Mouse (Mus musculus) erythroblast, adult 5-6 weeks (primary cell): ENCODE results near the gene Gm1123. TPM values are rescaled to one million over a fixed set of nuclear protein-coding genes. Genes with fewer than 3 reads are reported as not detected.

Source experiments
- ATAC-seq: replicated peaks from 2 replicates; pipeline ENCODE4 v1.8.0; 2016; ENCODE audit warnings: moderate number of reproducible peaks, mild to moderate bottlenecking, moderate TSS enrichment, inconsistent platforms; ENCODE audit not compliant: poor library complexity, low FRiP score, severe bottlenecking
- total RNA-seq, 2 experiments: library from RNA; stranded (forward) in 1 of 2; stranded (reverse) in 1 of 2; fragments of 150-400 nt in 1 of 2; fragments of 200-764, 138-1000 nt in 1 of 2; gene quantifications; 2 replicates each; pipeline versions ENCODE4 v1.2.3 to v1.2.4; 2015 to 2017; ENCODE audit warnings: low replicate concordance in 2 of 2

Gene Gm1123
- total RNA-seq, 2 experiments from 2014 or later: not detected

DNA sequence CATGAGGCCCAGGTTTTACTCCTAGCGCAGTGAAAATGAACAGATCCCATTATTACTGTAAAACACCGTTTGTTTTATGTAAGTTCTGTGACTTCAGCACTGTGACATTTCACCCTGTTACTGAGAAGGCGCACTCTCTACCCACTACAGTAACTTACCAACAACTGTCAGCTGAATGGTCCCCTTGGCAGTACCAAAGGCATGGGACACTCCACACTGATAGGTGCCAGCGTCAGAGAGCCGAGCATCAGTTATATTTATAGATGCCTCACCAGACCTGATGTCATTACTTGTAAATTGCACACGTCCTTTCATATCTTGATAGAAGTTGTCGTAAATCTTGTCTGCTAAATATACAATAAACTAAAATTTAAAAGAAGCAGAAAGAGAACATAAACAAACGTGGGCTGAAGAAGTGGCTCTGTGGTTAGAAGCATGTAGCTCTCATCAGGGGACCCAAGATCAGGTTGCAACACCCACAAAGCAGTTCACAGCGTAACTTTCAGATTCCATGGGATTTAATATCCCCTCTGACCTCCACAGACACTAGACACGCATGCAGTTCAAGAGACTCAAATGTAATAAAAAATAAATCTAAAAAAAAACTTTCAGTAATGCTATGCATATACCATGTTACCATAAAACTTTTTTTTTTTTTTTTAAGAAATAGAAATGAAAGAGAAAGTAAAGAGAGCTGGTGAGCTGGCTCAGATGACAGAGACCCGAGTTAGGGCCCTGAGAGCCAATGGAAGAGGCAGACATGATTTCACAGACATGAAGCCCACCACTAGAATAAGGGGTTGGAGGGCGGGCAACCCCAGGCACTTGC is 26.2 kb downstream of the Gm1123 start:
- no peak for ATAC-seq

GRCm38 (mm10) chr9:99001326-99001725 is 34.2 kb downstream of the Gm1123 start:
- no peak for ATAC-seq

DNA sequence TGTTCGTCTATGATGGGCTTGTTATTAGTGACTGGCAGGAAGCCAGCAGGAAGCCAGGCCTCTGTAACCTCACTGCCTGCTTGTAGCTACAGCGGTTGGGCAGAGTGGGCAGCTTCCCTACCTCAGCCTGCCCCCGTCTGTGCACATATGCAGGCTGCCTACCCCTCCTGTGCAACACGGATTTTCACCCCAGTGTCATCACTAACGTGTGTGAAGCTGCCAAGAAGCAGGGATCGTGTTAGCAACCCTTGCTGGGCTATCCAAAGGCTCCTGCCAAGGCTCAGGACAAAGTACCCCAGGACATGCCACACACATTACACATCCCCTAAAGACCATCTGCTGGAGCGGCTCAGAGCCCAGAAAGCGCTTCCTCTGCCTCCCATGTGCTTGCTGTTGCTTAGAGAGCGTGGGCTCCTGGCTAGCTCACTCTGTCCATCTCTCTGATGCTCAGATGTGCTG is 35.6 kb downstream of the Gm1123 start:
- no peak for ATAC-seq

GRCm38 (mm10) chr9:98994103-98994502 is 41.4 kb downstream of the Gm1123 start:
- no peak for ATAC-seq

- ATAC-seq: no peak
Observed at GRCm38 (mm10) chr9:98987131-98987530, 48.4 kb downstream of the Gm1123 start.

- no peak for ATAC-seq
Observed at GRCm38 (mm10) chr9:98986476-98987096, 48.9 kb downstream of the Gm1123 start.

DNA sequence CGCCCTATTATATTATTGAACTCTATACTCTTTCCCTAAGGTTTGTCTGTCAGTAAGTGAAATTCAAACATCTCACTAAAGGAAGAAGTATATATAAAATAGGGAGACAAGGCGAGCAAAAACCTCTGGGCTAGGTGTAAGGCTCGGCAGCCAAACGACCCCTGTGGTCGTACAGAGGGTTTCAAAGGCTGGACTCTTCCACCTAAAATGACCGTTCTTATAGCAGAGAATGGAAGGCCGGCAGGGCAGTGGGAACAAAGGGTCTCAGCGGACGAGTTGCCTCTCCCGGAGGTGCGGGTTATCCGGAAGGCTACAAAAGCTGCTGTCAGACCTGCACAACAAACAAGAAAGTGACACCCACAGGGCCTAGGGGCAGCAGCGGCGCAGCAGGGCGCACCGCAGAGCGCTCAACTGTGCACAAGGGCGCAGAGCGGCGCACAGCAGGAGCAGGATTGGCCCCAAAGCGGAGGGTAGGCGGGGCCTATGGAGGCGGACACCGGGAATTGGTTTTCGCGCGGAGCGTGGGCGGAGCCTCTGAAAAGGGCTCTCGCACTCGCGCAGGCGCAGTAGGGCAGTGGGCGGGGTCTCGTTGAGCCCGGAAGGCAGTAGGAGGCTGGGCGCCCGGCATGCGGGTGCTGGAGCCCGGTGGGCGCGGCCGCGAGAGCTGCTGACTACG is 49.6 kb downstream of the Gm1123 start, which contains the start of gene Faim:
Gene Faim (plus strand): TSS at position 574 of the 676 bp plus-strand sequence.
- ATAC-seq: peak; percentile 97

DNA sequence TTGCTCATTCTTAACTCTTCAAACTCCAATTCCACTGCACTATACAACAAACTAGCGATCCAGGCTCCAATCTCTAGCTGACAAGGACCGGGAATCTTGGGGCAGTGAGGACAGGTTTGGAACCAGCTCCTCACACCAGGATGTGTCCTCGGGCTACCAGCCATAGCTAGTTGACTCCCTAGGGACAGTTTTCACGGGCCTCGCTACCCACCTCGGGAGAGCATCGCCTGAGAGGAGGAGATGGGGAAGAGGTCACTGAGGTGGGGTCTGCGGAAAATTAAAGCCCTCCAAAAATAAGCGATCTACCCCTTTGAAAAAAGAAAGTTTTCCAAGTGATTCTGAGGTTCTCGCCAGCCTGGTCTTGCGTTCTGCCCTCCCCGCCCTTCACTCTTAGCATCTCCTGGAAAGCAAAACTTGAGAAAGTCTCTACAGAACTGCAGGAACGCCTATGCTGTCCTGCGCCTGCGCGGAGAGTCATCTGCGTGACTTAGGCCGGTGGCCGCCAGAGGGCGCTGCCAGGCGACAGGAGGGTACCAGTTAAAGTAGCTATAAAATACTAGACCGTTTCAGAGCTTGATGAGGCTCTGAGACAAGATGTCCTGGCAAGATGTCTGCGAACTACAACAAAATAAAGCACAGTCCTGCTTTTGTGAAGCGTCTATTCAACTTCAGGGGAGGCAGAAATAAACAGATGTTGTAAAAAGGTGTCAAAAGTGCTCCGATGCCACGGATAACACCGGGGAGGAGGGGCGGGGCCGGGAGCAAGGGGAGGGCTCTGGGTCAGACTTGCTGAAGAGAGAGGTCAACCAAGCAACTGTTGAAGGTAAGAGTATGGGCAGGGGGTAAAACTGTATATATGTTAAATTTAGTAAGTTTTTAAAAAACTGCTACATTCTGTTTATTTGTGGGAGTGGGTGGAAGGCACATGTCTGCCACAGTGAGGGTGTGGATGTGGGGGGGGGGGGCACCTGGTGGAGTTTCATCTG is 55.8 kb downstream of the Gm1123 start:
- peak; percentile 90 for ATAC-seq

DNA sequence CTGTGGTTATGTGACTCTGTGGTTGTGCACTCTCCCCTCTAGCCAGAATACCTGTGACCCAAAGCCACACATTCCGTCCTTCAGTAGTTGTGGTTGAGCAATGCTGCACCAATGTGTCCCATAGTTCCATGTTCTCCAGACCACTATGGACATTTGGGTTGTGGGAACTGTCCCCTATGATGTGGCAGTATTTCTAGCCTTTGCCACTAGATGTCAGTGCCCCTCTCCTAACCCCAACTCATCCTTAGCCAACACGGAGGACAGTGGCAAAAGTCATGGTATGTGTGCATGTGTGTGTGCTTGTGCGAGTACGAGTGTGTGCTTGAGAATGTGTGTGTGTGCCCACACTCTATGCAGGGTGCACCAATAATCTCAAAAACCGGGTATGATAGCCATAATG is 59.0 kb downstream of the Gm1123 start:
- no peak for ATAC-seq

DNA sequence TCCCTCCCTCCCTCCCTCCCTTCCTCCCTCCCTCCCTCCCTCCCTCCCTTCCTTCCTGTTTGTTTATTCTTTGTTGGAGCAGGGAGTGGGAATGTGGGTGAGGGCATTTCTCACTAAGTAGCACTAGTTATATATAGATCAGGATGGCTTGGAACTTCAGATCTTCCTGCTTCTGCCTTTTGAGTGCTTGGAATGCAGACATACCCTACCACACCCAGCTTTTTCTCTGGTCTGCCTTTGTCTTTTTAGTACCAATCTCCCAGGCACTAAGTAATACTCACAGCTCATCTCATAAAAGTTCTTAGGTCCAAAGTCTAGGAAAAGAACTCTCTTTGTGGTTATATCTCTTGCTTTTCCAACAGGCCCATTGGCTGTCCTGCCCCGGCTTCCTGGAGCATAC is 59.4 kb downstream of the Gm1123 start:
- no peak for ATAC-seq

GRCm38 (mm10) chr9:98974898-98975297 is 60.6 kb downstream of the Gm1123 start:
- no peak for ATAC-seq

- ATAC-seq: no peak
Observed at GRCm38 (mm10) chr9:98973561-98973960, 62.0 kb downstream of the Gm1123 start.

GRCm38 (mm10) chr9:98973101-98973521 is 62.4 kb downstream of the Gm1123 start:
- ATAC-seq: no peak

- no peak for ATAC-seq
Observed at GRCm38 (mm10) chr9:98965084-98965483, 70.4 kb downstream of the Gm1123 start.

- ATAC-seq: no peak
Observed at GRCm38 (mm10) chr9:98963661-98964060, 71.9 kb downstream of the Gm1123 start.

DNA sequence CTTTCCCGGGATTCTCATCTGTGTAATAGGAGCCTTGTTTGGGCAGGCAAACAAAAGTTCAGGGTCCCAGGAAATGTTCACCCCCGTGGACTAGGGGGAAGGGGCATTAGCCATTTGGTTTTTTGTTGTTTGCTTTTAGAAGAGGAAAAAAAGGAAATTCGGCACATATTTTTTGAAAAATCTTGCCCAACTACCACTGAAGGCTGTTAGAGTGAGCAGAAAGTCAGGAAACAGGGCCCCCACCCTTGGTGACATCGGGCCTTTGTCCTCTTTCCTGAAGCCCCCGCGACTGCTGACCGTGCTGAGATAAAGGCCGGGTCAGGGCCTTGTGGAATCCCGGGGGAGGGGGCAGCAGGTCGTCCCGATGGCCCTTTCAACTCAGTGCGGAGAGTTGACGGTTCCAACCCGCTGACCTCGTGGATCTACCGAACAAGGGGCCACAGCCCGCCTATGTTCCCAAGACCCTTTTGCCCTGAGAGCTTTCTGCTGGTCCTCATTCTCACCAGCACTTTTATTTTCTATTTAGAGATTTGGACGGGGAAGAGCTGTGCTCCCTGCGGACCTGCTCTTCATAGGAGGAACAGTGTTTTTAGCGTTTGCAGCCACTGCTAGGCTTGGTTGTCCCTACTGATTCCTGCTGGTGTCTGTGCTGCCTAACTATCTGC is 72.9 kb downstream of the Gm1123 start:
- ATAC-seq: no peak

DNA sequence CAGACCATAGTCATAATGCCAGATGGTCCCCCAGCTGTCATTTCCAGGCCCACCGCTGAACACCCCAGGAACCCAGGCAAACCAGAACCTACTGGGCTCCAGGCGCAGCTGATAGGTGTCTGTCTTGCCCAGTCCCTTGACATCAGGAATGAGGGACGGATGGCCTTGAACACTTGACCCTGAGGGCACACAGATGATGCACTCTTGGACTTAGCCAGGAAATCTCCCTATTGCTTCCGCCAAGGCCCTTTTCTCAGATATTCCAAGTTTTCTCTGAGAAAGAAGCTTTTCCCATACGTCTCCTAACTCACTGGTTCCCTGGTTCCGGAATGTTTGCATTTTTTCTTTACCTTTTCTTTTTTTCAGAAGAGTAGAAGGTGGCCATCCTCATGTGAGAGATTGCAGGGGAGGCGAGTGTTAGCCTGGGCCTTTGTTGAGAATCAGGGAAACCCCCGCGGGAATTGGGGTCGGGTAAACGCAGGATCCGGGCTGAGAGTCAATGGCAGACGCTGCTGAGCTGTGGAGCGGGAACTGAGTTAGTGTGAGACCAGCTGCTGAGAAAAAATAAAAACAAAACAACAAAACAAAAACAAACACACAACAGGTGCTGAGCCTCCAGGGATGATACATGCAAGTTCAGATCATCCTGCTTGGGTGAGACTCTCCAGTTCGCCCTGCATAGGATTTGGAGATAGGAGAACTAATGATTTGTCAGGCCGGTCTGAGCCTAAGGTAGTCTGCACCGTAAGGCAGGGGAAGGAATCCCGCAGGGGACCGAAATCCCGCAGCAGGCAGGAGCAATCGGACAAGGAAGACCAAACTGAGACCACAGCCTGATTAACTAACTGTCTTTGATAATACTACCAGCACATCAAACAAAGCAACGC is 73.7 kb downstream of the Gm1123 start:
- ATAC-seq: no peak

- ATAC-seq: no peak
Observed at GRCm38 (mm10) chr9:98960348-98960747, 75.2 kb downstream of the Gm1123 start.
